Mouse (Mus musculus) E14TG2a.4 (cell line): ENCODE measurements around the gene Rftn1.

ENCODE experiments used
- CTCF ChIP-seq: conservative IDR thresholded peaks from 2 replicates; pipeline ENCODE4 v1.5.1; 2014; ENCODE audit warnings: low read length
- NANOG ChIP-seq: IDR thresholded peaks from 2 replicates; pipeline ENCODE4 v1.6.1; 2014; ENCODE audit warnings: borderline replicate concordance, low read length, mixed read lengths
- POU5F1 ChIP-seq: IDR thresholded peaks from 2 replicates; pipeline ENCODE4 v1.6.1; 2014; ENCODE audit warnings: low read length, borderline replicate concordance

- TF ChIP-seq CTCF (no peak), POU5F1 (no peak), NANOG (no peak)
Observed at GRCm38 (mm10) chr17:50094596-50094995, 95.9 kb downstream of the Rftn1 start.
